Mouse (Mus musculus) urinary bladder, adult 18-20 months (tissue): Measurements from ENCODE around the gene Large2.
"Not testable (repeated sequence)": the region's sequence is repeated elsewhere in the genome, so short reads cannot be mapped to it uniquely, and the experiment has no call there.

ENCODE experiments used
- DNase-seq, 2 experiments: peaks; one replicate each; pipeline ENCODE4 v3.0.0; 2022; ENCODE audit warnings: low spot score in 2 of 2, mixed read lengths in 2 of 2

Large2 gene

DNA sequence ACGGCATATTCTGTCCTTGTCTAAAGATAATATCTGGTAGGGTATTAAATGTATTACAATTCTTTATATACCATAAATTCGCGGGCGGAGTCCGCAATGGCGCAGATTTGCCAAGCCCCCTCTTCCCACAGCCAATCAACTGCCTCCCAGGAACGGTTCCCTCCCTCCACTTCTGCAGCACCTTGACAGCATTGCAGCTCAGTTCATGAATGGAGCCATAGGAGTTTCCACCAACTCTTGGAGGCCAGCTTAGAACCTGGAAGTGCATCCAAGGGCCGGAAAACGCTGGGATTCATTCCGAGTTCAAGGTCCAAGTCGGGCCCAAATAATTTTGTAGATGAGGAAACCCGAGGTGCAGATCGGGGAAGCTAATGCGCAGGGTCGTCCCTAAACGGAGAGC is at the start of gene Large2, which contains the start of gene Pex16:
Gene Large2, minus strand, starts transcription at position 356 of the 400 bp plus-strand sequence.
Gene Pex16, plus strand, starts transcription at position 163 of the 400 bp plus-strand sequence.
- DNase-seq = no peak

DNA sequence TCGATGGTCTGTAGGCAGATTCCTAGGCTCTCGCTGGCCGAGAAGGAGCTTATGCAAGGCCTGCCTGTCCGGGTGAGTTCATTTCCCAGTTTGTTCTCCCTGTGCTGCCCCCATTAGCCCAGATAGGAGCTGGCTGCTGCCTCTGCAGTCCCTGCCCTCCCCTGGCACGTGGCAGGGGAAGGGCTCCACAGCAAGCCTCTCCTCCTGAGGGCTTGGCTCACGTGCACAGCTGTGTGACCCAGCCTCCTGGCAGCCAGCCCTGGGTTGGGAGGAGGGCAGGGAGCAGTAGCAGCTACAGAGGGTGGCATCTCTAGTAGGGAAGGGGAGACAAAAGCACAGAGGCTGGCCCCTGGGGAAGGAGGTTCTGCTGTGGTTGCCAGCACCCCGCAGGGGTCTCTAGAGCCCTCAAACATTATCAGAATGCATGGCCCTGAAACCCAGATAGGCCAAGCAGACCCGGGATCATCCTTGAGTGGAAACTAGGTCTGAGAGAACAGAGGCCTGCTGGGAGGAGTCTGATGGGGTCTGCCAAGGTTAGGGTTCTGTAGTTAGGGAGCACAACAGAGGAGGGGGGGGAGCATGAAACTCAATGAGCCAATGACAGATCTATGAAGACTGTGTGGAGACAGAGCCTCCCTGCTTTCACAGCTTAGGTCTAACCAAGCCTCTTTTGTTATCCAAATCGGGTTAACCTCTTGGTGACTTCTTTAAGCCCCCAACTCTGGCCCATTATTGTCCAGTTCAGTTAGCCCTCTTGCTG is 49.2 kb upstream of the Large2 start:
- DNase-seq = peak; percentile 95 to 97

GRCm38 (mm10) chr2:92423156-92423555 is 48.5 kb upstream of the Large2 start:
- DNase-seq = no peak

- no peak for DNase-seq
Observed at GRCm38 (mm10) chr2:92422388-92423135, 47.9 kb upstream of the Large2 start.

- no peak for DNase-seq
Observed at GRCm38 (mm10) chr2:92421723-92422387, 47.2 kb upstream of the Large2 start.

DNA sequence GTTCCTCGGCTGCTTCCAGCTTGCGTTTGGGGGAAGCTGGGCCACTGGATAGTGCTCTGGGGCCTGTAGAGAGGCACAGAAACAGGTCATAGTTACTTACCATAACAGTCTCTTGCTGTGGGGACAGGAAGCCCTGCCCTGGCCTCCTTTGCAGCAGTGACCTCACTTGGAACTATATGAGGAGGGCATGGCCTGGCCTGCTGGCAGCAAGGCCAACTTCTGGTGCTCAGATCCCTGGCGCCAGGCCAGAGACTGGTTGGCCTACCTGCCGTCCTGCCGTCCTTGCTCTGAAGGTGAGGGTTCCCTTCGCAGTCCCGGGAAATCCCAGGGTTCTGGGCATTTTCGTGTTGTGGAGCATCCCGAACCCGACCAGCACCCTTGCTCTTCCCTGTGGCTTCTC is 37.0 kb upstream of the Large2 start:
- DNase-seq = no peak

DNA sequence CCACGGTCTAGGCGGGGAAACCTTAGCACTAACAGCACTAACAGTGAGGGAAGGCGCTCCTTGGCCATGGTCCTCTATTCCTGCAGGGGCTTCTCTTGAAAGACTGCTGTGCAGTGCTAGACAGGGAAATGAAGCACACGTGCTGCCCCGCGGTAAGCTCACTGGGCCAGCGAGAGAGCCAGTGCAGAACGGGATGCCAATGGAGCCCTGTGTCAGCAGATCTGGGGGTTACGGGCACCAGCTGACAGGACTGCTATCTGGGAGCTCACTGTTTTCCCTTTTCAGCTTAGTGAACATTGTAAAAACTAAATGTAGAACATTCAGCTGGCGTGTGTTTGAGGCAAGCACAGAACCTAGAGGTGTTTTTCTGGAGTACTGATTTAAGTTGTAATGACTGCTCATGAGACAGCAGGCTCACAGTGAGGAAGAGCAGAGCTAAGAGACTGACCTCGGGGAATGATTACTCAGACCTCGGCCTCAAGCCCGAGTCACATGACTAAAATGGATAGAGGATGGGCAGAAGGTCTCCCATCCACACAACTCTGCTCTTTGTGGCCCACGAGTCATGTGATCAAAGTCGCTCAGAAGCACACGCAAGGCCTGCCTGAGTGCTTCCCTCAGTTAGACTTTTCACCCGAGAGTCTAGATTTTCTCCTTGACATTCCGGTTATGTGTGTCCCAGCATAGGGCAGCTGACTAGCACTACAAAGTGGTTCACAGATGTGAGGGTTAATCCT is 33.8 kb upstream of the Large2 start:
- DNase-seq = no peak

DNA sequence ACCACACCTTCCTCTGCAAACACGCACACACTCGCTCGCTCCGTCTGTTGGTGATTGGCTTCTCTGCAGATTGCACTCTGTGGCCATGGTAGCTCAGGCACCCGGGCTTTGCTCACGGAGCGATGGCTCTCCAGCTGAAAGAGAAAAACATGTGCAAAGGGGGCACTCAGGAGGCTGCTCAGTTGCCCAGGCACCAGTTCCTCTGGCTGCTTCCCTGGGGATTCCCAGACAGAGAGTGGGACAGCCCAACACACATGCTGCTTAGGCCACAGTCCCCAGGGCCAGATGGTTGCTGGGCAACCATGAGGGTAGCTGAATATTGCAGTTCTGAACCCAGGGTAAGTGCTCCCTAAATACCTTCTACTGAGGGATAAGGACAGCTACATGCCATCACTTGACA is 31.0 kb upstream of the Large2 start:
- no peak for DNase-seq

DNA sequence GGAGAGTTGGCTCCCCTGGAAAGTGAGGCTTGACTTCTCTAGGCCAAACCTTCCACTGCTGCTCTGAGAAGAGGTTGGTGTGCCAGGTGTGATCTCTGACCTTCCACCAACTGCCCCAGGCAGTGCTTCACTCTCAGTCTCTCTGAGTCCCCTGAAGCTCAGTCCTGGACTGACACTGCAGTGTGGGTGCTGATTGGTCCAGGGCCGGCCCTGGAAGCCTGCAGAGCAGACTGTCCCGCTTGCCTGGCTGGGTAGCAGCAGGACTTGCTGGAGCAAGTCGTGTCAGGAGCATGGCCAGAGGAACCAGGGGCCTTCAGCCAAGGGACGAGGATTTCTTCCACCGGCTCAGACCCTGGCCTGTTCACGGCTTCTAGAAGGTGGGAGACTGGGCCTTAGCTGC is 30.1 kb upstream of the Large2 start:
- no peak for DNase-seq

DNA sequence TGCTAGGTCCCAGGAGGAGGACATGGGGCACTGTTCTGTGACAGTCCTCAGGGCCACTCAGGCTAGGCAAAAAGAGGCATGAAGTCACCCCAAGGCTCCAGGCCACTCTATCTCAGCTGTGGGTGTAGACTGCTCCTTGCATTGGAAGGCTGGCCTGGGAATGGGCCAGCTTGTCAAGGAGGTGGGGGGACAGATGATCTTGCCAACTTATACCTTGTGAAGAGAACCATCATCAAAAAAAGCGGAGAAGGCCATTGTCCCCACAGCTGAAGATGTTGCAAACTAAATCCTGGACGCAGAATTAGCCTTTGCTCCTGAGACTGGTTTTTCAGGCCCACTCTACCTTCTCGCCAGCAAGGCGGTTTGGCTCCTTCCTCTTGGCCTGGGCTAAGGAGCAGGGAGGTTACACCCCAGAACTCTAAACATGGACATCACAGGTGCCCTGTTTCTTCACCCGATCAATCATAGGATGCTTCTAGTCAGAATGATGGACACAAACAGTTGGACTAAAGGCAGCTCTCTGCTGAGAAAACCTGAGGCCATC is 29.2 kb upstream of the Large2 start:
- DNase-seq = no peak

GRCm38 (mm10) chr2:92402591-92403326 is 28.1 kb upstream of the Large2 start:
- no peak for DNase-seq

GRCm38 (mm10) chr2:92401091-92401561 is 26.5 kb upstream of the Large2 start, which contains the start of gene Mapk8ip1:
Gene Mapk8ip1, minus strand, starts transcription at chr2:92401263.
- DNase-seq = no peak

GRCm38 (mm10) chr2:92400682-92401081 is 26.0 kb upstream of the Large2 start:
- DNase-seq = no peak

GRCm38 (mm10) chr2:92399877-92400276 is 25.2 kb upstream of the Large2 start:
- not testable (repeated sequence) for DNase-seq

DNA sequence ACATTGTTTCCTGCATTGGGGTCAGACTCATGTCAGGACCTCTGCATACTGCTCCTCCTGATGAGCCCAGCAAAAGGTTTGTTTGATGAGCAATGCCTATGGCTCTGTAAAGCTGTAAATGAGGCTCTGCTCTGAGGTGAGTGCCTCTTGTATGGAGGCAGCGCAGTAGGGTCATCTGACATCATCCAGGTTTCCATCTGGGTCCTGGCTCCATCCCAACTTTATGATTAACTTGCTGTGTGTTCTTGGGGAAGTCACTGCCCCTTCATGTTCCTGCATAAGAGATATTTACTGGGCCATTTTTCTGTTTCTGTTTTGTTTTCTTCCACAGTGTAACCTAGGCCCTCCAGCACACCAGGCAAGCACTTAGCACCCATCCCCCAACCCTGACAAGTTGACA is 22.8 kb upstream of the Large2 start:
- DNase-seq = no peak

- no peak for DNase-seq
Observed at GRCm38 (mm10) chr2:92395535-92395934, 20.9 kb upstream of the Large2 start.

- DNase-seq = no peak
Observed at GRCm38 (mm10) chr2:92392318-92393264, 17.9 kb upstream of the Large2 start.

DNA sequence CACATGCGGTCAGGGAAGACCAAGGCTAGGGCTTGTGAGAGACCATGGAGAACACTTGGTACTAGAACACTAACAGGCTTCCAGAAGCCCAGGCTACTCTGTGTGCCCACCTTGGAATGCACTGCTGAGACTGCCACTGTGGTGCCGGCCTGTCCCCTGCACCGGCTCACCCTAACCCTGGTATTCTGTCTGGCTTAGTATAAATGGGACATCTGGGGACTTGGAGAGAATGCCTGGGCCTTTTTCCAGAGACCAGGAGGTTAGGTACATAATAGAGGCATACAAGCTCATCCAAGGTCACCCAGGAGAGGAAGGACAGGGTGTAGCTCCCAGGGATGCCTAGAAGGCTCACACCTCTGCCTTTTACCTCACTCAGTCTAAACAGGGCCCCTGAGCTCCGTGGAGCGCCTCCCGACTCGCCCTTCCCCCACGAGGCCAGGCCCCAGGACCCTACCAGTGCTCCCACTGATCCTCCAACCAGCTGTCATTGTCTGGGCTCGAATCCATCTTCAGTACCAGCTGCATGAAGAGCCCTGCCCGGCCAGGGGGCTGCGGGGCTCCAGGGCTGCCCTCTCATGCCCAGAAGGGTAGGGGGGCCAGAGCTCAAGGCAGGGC is 17.1 kb upstream of the Large2 start:
- DNase-seq = no peak

DNA sequence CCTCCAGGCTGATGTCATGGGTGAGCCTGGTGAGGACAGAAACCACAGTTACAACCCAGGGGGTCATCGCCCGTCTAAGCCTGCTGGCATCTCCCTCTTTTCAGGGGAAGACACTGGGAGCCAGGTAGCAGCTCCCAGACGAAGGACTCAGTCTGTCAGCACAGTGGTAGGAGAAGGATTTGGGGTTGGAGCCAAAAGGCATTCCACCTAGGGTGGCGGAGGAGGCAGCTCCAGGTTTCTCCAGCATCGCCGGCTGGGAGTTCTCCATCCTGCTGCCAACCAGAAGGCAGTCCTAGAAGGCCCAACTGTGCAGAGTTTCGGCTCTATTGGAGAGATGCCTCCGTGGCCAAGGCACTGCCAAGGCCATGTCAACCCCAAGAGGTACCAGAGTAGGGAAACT is 16.4 kb upstream of the Large2 start:
- DNase-seq = no peak
